Mouse (Mus musculus) brain, embryonic 14.5 days (tissue): ENCODE measurements at regions not wholly inside any gene's neighbourhood (a gene's known extent, or its start where the extent isn't known, plus 50 kb on each side); places are given as distances from the start of the nearest gene placed in this dataset.

Source experiments
- DNase-seq: peaks from one replicate; pipeline ENCODE4 v3.0.0-alpha.2; 2011; ENCODE audit warnings: low read depth
- CTCF ChIP-seq: fragments of 200-500 bp; IDR thresholded peaks from 2 replicates; pipeline ENCODE4 v1.5.1; 2012; ENCODE audit warnings: inconsistent platforms, mild to moderate bottlenecking, moderate library complexity, borderline replicate concordance; ENCODE audit not compliant: insufficient read depth, insufficient read length; ENCODE audit errors: extremely low read depth
- POLR2A ChIP-seq: fragments of 200-500 bp; IDR thresholded peaks from 2 replicates; pipeline ENCODE4 v1.6.1; 2012; ENCODE audit warnings: mild to moderate bottlenecking, inconsistent platforms, borderline replicate concordance; ENCODE audit not compliant: poor library complexity, insufficient read depth, insufficient read length, severe bottlenecking; ENCODE audit errors: extremely low read depth

GRCm38 (mm10) chr16:39159725-39160124 lies 267.3 kb downstream of the Igsf11 start:
- TF ChIP-seq POLR2A, result no peak
- DNase-seq, result no peak

DNA sequence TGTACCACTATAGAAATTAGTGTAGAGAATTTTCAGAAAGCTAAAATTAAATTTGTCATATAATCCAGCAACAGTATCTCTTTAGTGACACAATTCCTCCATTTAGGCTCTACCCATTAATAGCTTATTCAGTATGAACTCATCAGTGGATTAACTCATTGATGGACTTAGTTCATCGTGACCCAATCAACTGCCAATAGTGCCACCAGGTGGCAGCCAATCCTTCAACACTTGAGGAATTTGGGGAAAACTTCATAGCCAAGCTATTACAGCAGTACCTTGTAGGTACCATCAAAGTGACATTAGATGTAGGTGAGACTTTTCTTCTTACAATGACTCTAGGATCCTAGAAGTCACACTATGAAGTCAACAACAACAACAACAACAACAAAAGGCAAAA lies 270.2 kb downstream of the Igsf11 start:
- no peak for DNase-seq

GRCm38 (mm10) chr16:39191861-39192260 lies 299.4 kb downstream of the Igsf11 start:
- no peak for DNase-seq
- TF ChIP-seq CTCF (no peak), POLR2A (no peak)

More for the DNA sequence above, 270.2 kb downstream of the Igsf11 start:
- TF ChIP-seq CTCF (peak; percentile 27; the same call in 1 of the 2 replicates), POLR2A (no peak)

GRCm38 (mm10) chr16:39195431-39195830 lies 303.0 kb downstream of the Igsf11 start:
- DNase-seq, result no peak
- TF ChIP-seq CTCF (no peak), POLR2A (no peak)

GRCm38 (mm10) chr16:39196896-39197295 lies 304.4 kb downstream of the Igsf11 start:
- no peak for DNase-seq
- no peak for TF ChIP-seq POLR2A
- no peak for TF ChIP-seq CTCF

DNA sequence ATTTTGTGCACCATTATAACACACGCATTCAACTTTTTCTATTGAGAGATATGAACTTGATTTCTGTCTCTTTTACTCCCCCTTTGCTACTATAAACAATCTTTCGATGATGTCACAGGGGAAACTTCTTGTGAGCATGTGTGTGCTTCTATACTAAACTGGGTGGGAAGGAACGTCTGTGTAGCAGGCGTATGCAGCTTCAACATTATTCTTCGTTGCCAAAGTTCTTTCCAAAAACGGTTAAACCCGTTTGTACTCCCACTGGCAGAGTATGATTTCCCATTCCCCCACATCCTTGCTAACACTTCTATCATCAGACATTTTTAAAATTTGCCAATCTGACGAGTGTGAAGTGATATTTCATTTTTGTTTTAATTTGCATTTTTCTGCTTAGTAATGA lies 331.1 kb downstream of the Igsf11 start:
- peak; percentile 20 for DNase-seq
- TF ChIP-seq CTCF, result no peak

- DNase-seq, result peak; percentile 79
These were observed 337.0 kb downstream of the Igsf11 start for GRCm38 (mm10) chr16:39229501-39229900.

GRCm38 (mm10) chr16:39230439-39230838 lies 338.0 kb downstream of the Igsf11 start:
- TF ChIP-seq POLR2A (no peak), CTCF (no peak)
- DNase-seq, result peak; percentile 71

More at GRCm38 (mm10) chr16:39229501-39229900, 337.0 kb downstream of the Igsf11 start:
- TF ChIP-seq POLR2A, result no peak

GRCm38 (mm10) chr16:39234290-39234689 lies 341.8 kb downstream of the Igsf11 start:
- TF ChIP-seq POLR2A, result no peak
- DNase-seq, result no peak

- TF ChIP-seq CTCF (no peak), POLR2A (no peak)
- DNase-seq, result no peak
These were observed 381.0 kb downstream of the Igsf11 start for GRCm38 (mm10) chr16:39273490-39273889.

DNA sequence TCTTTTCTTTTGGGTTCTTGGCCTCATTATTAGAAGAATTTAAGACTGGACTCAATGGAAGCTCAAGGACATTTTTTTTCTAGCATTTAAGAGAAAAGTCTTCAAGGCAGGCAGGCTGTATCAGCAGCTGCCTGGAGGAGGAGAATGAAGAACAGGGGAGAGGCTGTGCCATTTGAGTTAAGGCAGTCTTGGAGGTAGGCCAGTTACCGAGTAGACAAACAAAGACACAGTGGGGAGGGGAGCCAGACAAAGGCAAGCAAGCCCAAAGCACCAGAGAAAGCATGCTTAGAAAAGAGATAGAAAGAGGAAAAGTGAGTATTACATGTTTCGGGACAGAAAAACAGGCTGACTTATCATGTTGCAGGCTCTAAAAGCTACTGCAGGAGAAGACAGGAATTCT lies 392.0 kb downstream of the Igsf11 start:
- TF ChIP-seq CTCF (no peak), POLR2A (no peak)
- peak; percentile 88 for DNase-seq

DNA sequence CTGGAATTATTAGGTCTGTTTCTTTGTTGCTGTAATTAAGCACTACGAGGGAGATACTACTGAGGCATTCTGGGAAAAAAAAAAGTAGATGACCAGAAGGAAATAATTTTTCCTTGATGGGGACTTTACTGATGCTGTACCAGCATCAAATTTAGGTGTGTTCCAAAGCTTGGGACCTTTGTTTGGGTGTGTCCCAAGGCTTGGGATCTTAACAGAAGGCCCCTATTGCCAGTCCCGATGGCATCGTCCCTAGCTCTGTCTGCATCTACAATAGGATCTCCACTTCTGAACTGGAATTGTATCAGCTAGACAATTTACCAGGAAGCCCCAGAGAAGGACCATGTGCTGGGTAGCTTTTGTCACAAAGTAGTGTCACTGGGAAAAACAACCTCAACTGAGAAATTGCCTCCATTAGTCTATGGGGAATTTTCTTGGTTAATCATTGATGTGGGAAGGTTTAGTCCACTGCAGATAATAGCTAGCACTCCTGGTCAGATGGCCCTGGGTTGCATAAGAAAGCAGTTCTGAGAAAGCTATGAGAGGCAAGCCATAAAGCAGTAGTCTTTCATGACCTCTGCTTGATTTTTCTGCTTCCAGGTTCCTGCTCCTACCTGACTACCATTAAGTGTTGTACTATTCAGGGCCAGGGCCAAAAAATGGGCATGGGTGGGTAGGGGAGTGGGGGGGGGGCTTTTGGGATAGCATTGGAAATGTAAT lies 392.7 kb downstream of the Igsf11 start:
- TF ChIP-seq CTCF, result no peak
- no peak for TF ChIP-seq POLR2A
- no peak for DNase-seq

- TF ChIP-seq POLR2A, result no peak
- no peak for TF ChIP-seq CTCF
- peak; percentile 87 for DNase-seq
These were observed 394.5 kb downstream of the Igsf11 start for GRCm38 (mm10) chr16:39286797-39287565.

- TF ChIP-seq POLR2A (no peak), CTCF (no peak)
- peak; percentile 63 for DNase-seq
These were observed 406.4 kb downstream of the Igsf11 start for GRCm38 (mm10) chr16:39298856-39299255.

DNA sequence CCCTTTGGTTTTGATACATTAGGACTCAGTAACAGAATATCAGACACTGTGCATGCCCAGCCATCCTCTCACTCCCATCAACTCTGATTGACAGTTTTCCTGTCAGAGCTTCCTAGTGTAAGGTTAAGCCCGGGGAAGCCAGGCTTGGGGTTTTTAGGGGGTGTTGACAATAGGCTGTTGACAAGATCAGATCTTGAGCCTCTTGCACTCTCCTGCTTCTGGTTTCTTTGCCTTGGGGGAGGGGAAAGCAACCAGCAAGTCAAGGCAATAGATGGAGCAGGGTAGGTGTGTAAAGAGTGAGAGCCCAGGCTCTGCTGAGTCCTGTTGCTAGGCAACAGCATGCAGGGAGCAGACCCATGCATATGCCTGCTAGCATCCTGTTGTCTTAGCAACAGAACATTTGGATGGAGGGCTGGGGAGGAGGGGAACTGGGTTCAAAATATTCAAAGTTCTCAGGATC lies 410.5 kb downstream of the Igsf11 start:
- TF ChIP-seq POLR2A (no peak), CTCF (no peak)
- DNase-seq, result peak; percentile 95

DNA sequence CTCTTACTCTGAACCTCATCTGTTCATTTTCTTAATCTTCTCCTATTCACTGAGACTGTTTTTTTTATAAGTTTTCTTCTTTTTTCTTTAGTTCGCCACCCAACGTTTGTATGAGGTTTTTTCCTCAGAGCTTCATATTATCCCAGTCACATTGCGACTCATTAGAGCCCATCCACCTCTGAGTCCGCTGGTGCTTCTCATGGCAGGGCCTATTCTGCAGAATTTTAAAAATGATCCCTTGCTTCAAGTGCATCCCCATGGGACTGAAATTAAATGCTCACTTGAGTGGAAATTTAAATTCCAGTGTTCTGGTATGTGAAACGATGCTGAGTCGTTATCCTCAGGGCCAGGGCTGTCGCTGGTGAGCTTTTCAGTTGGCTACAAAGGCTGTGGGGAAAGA lies 410.9 kb downstream of the Igsf11 start:
- DNase-seq, result peak; percentile 59
- TF ChIP-seq CTCF (no peak), POLR2A (no peak)
